Mouse (Mus musculus) limb, embryonic 14.5 days (tissue): ENCODE results near the gene Hpse. TPM values are rescaled to one million over a fixed set of nuclear protein-coding genes. Genes with fewer than 3 reads are reported as not detected.

Experiments
- ATAC-seq: fragments of 200-750 bp; cut with Nextera tagmentation; 2 replicates; pipeline ENCODE4 v1.8.0; 2017; ENCODE audit warnings: low read depth, moderate number of reproducible peaks, moderate TSS enrichment; ENCODE audit not compliant: low FRiP score
- DNase-seq: peaks from one replicate; pipeline ENCODE4 v3.0.0-alpha.2; 2015; ENCODE audit warnings: low spot score
- H3K27ac ChIP-seq: fragments of 300-500 bp; sonication (generic); replicated peaks from 2 replicates; pipeline ENCODE4 v1.5.1; 2014; ENCODE audit warnings: low read depth, mild to moderate bottlenecking, low read length, moderate library complexity, mixed read lengths
- H3K27me3 ChIP-seq: fragments of 300-500 bp; sonication (generic); 2 replicates; pipeline ENCODE4 v1.6.1; 2014; ENCODE audit warnings: low read length, mixed read lengths; ENCODE audit not compliant: control insufficient read depth, insufficient read depth
- H3K36me3 ChIP-seq: fragments of 300-500 bp; sonication (generic); 2 replicates; pipeline ENCODE4 v1.6.1; 2014; ENCODE audit warnings: mild to moderate bottlenecking, low read length, moderate library complexity, mixed read lengths; ENCODE audit not compliant: control insufficient read depth, insufficient read depth
- H3K4me1 ChIP-seq: fragments of 300-500 bp; sonication (generic); 2 replicates; pipeline ENCODE4 v1.6.1; 2014; ENCODE audit warnings: antibody characterized with exemption, low read length, mixed read lengths; ENCODE audit not compliant: control insufficient read depth, insufficient read depth
- H3K4me2 ChIP-seq: fragments of 300-500 bp; sonication (generic); replicated peaks from 2 replicates; pipeline ENCODE4 v1.6.1; 2014; ENCODE audit warnings: low read depth, mild to moderate bottlenecking, low read length, moderate library complexity; ENCODE audit not compliant: severe bottlenecking
- H3K4me3 ChIP-seq: fragments of 300-500 bp; sonication (generic); replicated peaks from 2 replicates; pipeline ENCODE4 v1.5.1; 2014; ENCODE audit warnings: low read length
- H3K9ac ChIP-seq: fragments of 300-500 bp; sonication (generic); 2 replicates; pipeline ENCODE4 v1.6.1; 2014; ENCODE audit warnings: mild to moderate bottlenecking, low read depth, low read length, moderate library complexity; ENCODE audit not compliant: severe bottlenecking
- H3K9me3 ChIP-seq: fragments of 300-500 bp; sonication (generic); 2 replicates; pipeline ENCODE4 v1.6.1; 2016; ENCODE audit warnings: low read length; ENCODE audit not compliant: control insufficient read depth
- POLR2A ChIP-seq: fragments of 200-500 bp; IDR thresholded peaks from 2 replicates; pipeline ENCODE4 v1.8.0; 2012; ENCODE audit warnings: inconsistent platforms, mild to moderate bottlenecking, moderate library complexity, borderline replicate concordance; ENCODE audit not compliant: insufficient read depth, insufficient read length; ENCODE audit errors: extremely low read depth
- WGBS: fragments of 180-500 bp; shearing (Covaris S2); extraction: QIAGEN DNeasy Blood & Tissue Kit; methylation state at CpG from one replicate; pipeline ENCODE4 v1.1.7; 2014; 5-methylcytosine and 5-hydroxymethylcytosine counted together
- polyA plus RNA-seq, 2 experiments: library from polyadenylated mRNA; depleted of rRNA in 1 of 2; stranded (reverse) in 1 of 2; unstranded in 1 of 2; fragments of >200 nt; fragmentation: Nextera tagmentation in 1 of 2; extraction: Ambion mirVana in 1 of 2; gene quantifications; 2 replicates each; pipeline versions ENCODE4 v1.2.1 to v1.2.3; 2012 to 2014

The Hpse gene
- polyA plus RNA-seq, 2 experiments, result 3.9 to 4.5 TPM

DNA sequence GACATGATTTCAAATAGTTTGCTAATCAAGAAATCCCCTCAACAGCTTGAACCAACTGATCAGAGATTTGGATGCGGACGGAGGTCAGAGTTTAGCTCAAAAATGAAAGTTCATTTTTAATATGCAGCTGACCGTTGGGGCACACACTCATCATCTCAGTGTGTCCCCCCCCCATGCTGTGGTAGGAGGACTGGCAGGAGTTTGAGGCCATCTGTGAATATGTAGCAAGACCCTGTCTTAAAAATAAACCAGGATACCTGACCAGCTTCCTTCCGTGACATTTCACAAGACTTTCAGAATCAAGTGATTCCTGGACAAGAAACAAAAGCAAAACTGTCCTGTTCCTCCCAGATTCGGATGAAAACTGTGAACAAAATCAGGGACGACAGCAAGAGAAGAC is 10.5 kb downstream of the Hpse start:
- H3K4me3 ChIP-seq, result no peak overlapping the region
- H3K4me1 ChIP-seq, result peaks cover 12% of the 10 kb centered on the region; the same call in 1 of the 2 replicates
- ATAC-seq (no peak), DNase-seq (no peak)
- no peak overlapping the region for H3K4me2 ChIP-seq
- WGBS, result 92% methylated on average over 6 of the region's 6 CpGs
- no peaks in the 10 kb centered on the region for H3K27me3 ChIP-seq
- no peaks in the 10 kb centered on the region for H3K9me3 ChIP-seq
- no peak overlapping the region for H3K9ac ChIP-seq
- no peak overlapping the region for H3K27ac ChIP-seq
- TF ChIP-seq POLR2A, result no peak
- H3K36me3 ChIP-seq, result no peaks in the 10 kb centered on the region

DNA sequence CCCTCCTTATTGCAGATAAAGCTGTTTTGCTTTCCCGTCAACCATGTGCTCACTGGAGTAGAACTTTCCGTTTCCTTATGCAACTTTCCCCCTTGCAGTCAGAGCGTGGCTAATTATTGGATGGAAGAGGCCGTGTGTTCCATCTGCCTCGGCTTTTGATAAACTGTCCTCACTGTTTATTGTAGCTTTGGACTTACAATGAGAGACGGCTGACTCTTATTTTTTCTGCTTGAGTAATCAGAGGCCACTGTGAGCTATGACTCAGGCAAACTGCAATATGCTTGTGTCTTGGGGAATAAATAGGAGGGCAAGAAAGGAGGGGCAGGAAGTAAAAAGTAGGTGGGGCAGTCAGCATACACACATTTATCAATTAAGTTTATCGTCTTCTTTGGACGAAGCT is 12.8 kb downstream of the Hpse start:
- TF ChIP-seq POLR2A, result no peak
- Histone ChIP-seq H3K36me3 (no peaks in the 10 kb centered on the region), H3K9ac (no peak overlapping the region), H3K27ac (no peak overlapping the region), H3K4me2 (no peak overlapping the region), H3K4me3 (no peak overlapping the region), H3K9me3 (no peaks in the 10 kb centered on the region), H3K27me3 (no peaks in the 10 kb centered on the region), H3K4me1 (peaks cover 12% of the 10 kb centered on the region; the same call in 1 of the 2 replicates)
- 86% methylated on average over 8 of the region's 8 CpGs for WGBS
- ATAC-seq (no peak), DNase-seq (no peak)

- ATAC-seq (no peak), DNase-seq (no peak)
- no peak for TF ChIP-seq POLR2A
- H3K9me3 ChIP-seq, result no peaks in the 10 kb centered on the region
- WGBS, result 95% methylated on average over 2 of the region's 2 CpGs
- no peaks in the 10 kb centered on the region for H3K27me3 ChIP-seq
- H3K27ac ChIP-seq, result no peak overlapping the region
- H3K36me3 ChIP-seq, result no peaks in the 10 kb centered on the region
- no peak overlapping the region for H3K4me2 ChIP-seq
- H3K9ac ChIP-seq, result no peak overlapping the region
- H3K4me1 ChIP-seq, result no peaks in the 10 kb centered on the region
- no peak overlapping the region for H3K4me3 ChIP-seq
Measured at GRCm38 (mm10) chr5:100704272-100704671, 15.2 kb downstream of the Hpse start.

DNA sequence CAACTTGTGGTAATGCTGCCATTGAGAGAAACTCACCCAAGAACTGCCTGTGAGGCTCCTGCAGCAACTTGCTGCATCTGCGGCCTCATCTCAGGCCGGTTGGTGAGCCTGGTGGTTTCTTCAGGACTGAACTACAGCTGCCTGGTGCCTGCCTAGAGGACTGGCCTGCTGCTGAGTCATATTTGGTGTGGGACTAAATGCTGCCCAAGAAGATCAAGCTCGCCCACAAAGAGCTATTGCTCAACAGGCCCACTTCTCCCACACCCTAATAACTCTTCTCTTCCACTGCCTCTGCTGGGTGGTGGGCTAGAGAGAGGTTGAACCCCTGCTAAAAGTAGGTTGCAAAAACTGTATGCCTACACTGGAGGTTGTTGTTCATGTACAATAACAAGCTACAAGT is 17.2 kb downstream of the Hpse start:
- DNase-seq, result no peak
- Histone ChIP-seq H3K36me3 (no peaks in the 10 kb centered on the region), H3K4me1 (no peaks in the 10 kb centered on the region), H3K9ac (no peak overlapping the region), H3K4me2 (no peak overlapping the region), H3K4me3 (no peak overlapping the region), H3K9me3 (no peaks in the 10 kb centered on the region), H3K27me3 (no peaks in the 10 kb centered on the region), H3K27ac (no peak overlapping the region)
- ATAC-seq, result no peak
- no peak for TF ChIP-seq POLR2A
- WGBS, result 82% methylated on average over 3 of the region's 3 CpGs

- no peak for DNase-seq
- H3K4me3 ChIP-seq, result no peak overlapping the region
- no peak for TF ChIP-seq POLR2A
- no peaks in the 10 kb centered on the region for H3K9me3 ChIP-seq
- no peaks in the 10 kb centered on the region for H3K36me3 ChIP-seq
- H3K4me1 ChIP-seq, result no peaks in the 10 kb centered on the region
- no peak overlapping the region for H3K9ac ChIP-seq
- ATAC-seq, result no peak
- WGBS, result 78% methylated on average over 13 of the region's 13 CpGs
- no peaks in the 10 kb centered on the region for H3K27me3 ChIP-seq
- H3K27ac ChIP-seq, result no peak overlapping the region
- H3K4me2 ChIP-seq, result no peak overlapping the region
Measured at GRCm38 (mm10) chr5:100700861-100701620, 18.5 kb downstream of the Hpse start.
